Mouse (Mus musculus) left cerebral cortex, adult 9 months (tissue): ENCODE results near the gene Col26a1.

Source experiments
- DNase-seq, 2 experiments: peaks; one replicate each; pipeline ENCODE4 v3.0.0; 2022; ENCODE audit warnings: low spot score in 2 of 2

The Col26a1 gene

DNA sequence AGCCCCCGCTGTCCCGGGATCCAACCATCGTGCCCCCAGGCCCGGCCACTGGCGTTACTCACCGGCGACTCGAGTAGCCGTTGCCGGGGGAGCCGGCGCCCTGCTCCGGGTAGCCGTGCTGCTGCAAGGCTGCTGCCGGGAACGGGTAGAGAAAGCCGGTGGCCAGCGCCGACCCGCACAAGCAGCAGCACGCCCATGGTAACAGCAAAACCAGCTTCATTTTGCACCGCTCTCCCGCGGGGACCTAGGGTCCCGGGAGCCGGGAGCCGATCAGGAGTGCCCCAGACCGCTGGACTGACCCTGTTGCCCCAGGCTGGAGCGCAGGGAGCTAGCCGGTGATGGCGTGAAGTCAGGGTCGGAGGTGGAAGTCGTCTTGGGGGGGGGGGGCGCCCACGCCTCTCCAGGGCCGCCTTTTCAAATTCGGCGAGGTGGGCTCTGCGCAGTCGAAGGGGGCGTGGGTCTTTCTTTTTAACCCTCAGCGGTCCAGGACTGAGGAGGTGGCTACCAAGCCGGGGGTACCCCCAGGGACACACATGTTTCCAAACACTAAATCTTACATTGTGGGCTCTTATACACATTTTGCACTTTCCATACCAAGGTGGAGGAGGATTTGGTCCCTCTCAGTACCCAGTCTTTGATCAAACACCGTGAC is at the start of gene Col26a1:
Gene Col26a1 (minus strand): TSS at position 422 of the 652 bp plus-strand sequence.
- DNase-seq, result peak in 1 of 2 experiments; percentile 4

DNA sequence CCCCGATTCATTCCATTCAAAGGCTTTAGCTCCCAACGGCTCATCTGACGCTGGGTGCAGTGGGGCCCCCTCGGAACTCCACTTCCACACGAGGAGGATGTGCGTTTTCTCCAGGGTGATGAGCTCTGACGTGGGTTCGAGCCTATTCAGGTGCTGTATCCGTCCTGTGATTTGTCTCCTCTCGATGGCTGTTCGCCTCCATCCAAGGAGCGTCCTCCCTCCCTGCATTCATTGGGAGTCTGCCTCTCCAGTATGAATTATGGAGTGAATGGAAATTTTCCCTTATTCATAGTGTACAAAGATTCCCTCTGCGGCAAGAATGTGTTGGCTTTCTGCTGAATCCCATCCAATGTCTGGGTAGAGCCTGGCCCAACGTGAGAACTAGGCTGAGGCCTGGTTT is 48.9 kb upstream of the Col26a1 start:
- peak in 1 of 2 experiments; percentile 17 for DNase-seq

DNA sequence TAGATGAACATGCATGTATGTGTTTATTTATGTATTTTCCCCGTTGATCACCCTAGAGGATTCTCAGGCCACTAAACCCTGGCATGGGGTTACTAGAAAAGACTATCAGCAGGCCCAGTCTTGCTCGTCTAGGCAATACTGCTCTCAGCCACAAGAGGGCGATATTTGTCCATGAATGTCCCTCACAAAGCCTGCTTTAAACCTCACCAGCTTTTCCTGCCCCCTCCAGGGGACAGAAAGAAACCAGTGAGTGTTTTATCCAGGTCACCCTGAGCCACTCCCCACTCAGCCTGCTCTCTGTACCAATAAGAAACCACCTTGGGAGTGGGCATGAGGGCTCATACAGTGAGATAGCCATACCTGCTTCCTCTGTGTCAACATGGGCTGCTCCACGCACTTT is 46.1 kb upstream of the Col26a1 start:
- peak in 1 of 2 experiments; percentile 89 for DNase-seq

DNA sequence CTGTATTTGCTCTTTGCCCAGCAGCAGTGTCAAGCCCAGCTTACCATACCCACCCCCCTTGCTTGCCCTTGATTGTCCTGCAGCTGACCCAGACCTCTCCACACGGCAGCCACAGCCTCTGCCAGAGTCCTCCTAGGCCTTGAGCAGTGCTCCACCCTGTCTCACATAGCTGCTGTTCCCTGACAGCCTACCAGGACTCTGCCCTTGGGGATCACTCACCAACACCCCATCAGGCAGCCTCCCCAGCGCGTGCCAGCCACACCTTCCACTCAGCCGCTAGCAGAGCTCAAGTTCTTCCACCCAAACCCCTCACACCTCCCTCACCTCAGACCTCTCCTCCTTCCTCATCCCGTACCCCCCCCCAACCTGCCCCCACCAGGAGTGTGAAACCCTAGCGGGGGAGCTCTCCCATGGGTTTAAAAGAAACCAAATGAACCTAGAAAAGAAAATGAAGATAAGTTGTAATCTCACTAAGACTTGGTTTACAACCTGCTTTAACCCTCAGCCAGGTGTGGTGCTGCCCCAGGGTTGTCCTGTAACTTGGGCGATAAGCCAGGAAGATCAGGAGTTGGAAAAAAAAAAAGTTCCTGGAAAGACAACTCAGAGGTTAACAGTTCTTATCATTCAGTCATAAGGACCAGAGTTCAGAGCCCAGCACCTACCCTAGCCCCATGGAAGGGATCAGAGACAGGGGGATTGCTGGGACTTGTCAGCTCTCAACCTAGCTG is 40.9 kb upstream of the Col26a1 start:
- no peak for DNase-seq

DNA sequence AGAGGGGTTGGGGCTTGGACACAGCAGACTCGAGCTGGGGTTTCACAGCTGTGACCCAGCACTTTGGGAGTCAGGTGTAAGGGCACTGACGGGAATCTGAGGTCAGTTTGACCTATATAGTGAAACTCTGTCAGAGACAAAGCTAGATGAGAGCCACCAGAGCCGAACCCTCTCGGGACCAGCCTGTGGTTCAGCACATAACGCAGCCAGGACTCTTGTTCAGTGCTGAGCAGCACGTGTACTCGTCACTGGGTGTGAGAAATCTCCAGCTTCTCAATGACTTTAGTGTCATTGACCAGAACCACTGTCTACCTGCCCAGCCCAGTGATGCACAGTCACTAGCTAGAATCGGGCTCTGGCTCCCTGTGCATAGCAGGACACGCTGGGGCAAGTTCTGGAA is 39.8 kb upstream of the Col26a1 start:
- no peak for DNase-seq

DNA sequence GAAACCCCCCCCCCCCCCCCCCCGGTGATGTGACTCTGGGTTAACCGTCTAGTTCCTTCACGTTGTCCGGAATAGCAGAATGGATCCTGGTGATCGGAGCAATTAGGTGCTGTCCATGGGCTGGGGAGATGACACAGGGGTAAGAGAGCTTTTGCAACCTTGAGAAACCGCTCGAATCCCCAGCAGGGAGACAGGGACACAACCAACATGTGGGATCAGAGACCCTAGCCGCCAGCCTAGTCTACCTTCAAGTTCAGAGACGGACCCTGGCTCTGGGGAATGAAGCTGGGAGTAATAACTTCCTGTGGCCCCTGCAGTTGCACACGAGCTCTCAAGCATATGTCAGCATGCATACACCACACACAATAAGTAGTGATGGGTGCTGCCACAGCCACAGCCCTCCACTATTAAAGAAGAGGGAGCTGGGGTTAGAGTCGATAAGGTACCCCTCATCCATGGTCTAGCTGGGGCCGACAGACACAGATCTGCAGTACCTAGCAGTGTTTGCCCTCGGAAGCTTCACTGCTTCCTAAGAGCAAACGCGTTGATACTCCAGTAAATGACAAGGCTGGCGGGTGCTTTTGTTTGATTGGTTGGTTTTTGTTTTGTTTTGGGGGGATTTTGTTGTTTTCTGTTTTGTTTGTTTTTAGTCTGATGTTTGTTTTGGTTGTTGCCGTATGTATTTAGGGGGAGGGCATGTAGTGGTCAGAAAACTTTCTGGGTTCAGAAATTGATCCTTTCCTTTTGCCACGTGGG is 36.7 kb upstream of the Col26a1 start:
- no peak for DNase-seq

DNA sequence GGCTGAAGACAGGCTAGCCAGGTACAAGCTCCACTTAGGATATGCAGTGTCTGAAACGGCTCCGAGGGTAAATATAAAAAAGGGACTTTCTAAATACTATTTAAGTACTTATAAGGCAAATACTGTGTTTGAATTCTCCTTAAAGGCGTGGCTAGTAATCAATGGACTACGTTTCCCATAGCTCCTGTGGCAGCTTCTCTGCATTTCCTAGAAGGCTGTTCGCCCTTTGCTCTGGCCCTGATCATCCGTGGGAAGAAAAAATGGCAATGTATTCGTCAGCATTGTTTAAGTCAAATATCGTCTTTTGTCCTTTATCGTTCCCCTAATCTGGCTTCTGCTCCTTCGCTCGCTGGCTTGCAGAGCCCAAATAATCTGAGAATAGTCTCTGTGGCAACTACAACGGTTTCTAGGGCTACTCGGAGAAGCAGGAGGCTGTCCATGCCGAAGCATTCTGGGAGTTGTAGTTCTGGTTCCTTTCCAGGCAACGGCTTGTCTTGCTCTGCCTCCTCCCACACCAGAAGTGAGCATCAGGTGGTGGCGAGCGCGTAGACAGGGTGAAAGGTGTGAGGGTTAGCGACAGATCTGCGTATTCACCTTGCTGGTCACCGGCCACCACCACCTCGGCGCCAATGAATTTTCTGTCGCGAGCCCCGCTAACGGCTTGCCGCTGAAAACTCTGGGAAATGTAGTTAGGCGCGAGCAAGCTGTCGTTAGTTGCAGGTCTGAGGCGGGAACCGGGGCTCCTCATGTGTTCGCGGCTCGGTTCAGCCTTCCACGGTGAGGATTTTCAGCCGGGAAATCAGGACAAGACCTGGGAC is 35.9 kb upstream of the Col26a1 start:
- DNase-seq, result peak; percentile 65 to 83

DNA sequence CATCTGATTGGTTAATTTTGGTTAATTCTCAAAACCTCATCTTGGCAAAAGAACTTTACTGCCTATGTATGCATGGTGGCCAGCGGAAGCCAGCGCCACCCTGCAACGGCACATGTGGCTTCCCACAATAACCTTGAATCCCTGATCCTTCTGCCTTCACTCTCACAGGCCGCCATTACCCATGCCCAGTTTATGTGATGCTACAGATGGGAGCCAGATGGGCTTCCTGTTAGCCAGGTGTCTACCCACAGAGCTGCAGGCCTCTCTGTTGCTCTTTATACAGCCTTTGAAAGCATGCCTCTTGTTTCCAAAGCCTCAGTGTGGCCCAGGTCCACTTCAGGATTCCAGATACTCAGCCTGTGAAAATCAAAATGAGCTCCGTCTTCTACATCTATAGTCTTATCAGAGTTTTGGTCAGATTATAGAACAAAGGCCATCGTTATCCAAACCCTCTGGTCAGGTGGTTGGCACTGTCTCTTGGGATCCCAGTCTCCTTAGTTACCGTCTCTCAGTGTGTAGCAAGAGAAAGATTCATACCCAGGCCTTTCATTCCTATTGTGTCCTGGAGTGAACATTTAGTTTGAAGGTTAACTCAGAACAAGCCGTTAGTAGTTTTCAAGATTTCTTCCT is 34.7 kb upstream of the Col26a1 start:
- DNase-seq, result no peak

DNA sequence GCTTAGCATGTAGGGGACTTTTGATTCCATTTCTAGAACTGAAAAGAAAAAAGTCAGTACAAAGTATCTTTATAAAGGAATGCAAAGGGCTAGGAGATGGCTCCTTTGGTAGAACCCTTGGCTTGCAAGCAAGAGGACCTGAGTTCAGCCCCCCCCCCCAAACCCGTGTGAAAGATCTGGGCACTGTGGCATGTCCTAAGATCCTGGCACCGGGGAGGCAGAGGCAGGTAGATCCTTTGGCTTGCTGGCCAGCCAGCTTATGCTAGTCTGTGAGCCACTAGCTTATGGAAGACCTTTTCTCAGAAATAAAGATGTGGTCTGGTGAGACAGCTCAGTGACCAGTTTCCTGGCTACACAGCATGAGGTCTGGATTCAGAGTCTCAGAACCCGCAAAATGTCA is 31.2 kb upstream of the Col26a1 start:
- DNase-seq, result no peak

DNA sequence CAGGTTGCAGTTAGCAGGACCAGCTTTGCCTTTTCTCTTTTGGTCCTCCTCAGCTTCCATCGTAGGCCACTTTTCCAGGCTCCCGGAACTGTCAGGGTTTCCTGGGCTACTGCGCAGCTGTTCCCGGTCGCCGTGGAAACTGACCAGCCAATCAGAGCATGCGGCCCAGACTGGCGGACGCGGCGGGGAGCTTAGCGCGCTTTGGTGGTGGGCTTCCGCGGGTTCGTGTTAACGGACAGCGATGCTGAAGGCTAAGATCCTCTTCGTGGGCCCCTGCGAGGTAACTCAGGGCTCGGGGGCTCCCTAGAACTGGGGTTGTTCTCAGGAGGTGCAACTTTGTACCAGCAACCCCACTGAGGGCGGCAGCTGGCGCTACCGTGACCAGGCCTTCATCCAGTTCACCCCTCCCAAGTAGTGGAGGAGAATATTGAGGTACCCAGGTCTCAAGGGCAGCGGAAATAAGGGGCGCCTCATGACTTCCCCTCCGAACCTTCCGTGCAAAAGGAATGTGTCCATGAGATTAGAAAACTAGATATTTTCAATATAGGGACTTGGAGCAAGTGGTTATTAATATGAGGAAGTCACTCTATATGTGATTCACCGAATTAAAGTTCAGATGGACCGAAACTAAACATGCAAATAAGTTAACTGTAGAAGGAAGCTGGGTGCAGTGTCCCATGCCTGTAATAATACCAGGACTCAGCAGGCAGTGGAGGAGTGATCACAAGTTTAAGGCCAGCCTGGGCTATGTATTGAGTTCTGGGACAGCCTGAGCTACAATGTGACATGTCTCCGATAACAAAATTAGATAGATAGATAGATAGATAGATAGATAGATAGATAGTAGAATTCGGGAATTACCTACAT is 25.2 kb upstream of the Col26a1 start, which contains the start of gene Ift22:
Gene Ift22 (plus strand): TSS at position 160 of the 867 bp plus-strand sequence.
- peak; percentile 83 to 95 for DNase-seq

DNA sequence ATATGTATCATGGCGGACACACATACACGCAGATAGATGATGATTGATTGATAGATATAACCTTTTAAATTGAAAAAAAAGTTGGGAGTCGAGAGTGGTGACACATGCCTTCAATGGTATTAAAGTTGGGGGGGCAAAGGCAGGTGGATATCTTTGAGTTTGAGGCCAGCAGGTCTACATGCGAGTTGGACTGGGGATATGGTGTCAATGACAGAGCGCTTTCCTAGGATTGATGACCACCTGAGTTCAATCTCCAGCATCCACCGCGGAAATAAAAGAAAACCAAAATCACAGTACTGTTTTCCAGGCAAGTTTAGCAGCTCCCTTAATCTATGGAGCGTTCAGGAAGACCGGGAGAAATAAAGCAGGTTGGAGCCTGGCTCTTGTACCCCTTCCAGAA is 24.6 kb upstream of the Col26a1 start:
- no peak for DNase-seq

DNA sequence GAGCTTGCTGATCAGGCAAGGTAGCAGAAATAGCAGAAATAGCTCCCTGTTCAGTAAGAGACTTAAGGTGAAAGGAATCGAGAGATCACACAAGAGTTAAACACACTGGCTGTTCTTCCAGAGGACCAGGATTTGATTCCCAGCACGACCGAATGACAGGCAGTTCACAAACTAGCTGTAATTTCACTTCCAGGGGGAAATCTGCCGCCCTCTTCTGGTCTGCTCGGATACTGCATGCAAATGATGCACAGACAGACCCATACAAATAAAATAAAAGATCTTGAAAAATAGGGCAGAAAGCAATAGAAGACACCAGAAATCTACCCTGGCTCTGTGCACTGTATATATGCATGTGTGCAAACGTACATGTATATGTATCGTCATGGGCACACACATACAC is 22.6 kb upstream of the Col26a1 start:
- no peak for DNase-seq

DNA sequence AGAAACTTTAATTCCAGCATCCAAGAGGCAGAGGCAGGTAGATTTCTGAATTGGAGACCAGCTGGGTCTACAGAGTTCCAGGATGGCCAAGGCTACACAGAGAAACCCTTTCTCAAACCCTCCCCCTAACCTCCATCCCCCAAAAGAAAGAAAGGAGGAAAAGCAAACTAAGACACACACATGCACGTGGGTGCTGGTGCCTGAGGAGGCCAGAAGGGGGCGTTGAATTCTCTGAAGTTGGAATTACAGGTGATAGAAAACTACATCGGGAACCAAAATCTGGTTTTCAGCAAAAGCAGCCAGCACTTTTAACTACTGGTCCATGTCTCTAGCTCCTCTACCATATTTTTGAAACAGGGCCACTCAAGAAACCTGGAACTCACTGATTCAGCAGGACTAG is 21.6 kb upstream of the Col26a1 start:
- no peak for DNase-seq

DNA sequence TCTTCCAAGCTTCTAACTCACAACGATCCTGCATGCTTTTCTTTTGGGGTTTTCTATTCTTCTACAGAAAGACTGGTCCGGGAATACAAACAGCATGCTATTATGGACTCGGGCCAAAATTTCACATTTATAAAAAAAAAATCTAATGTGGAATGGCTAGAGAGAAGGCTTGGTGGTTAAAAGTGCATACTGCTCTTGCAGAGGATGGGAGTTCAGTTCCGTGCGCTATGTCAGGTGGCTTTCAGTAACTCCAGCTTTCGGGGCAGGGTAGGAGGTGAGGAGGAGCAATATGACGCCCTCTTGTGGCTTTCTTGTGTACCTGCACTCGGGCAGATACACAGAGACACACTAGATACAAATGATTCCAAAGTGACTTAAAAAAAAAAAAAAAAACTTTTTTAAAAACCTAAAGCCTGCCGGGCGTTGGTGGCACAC is 12.5 kb upstream of the Col26a1 start:
- DNase-seq, result no peak

DNA sequence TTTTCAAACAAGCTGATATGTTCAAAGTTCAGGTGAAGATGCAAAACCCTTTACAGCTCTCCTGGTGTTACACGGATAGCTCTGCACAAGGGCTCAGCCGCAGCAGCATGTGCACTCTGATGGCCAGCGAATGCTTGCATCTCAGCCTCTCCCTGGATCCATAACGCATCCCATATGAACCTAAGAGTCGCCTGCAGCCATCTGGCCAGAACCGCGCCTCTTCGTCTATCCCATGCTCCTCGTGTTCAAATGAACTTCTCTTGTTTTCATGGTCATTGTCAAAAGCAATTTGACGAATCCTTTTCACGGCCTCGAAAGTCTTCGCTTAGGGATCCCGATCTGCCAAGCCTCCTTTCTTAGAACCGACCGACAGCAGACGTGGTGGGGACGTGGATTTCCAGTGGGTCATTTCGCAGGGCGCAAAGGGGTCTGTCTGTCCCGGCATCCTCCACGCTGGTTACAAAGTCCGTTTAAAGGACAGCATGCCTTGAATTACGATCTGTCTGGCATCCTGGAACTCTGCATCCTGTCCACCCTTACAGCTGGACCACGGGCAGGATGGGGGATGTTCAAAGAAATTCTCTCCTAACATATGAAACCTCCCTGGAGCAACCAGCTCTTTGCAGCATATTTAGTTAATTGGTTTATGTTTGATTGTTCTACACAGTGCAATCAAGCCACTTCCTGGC is 12.0 kb upstream of the Col26a1 start:
- no peak for DNase-seq

DNA sequence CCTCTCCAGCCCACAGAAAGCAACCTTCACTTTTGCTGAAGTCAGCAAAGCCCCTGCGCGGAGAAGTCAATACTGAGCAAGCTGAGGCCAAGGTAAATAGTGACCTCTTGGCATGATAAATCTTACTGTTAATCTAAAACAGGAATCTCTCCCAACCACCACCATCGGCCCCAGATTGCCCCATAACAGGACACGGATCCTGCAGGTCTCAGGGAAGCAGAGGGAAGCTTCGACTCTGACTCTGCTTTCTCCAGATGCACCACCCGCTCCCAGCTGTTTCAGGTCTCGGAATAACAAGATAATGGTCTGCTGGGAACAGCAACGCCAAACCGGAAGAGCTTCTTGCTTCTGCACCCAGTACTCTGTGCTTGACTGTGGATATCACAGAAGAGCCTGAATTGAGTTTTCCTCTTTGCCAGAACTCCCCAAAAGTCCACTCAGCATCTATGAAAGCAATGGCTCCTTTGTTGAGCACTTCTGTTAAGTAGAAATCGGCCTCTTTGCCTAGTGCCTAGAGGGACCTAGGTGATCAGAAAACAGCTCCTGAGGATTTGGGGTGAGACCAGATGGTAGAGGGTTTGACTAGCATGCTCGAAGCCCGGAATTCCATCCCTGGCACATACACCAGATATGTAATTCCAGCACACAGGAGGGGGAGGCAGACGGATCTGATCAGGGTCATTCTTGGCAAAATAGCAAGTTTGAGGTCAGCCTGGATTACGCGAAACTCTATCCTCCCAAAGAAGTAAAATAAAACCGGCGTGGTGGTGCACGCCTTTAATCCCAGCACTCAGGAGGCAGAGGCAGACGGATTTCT is 5.7 kb upstream of the Col26a1 start:
- no peak for DNase-seq

DNA sequence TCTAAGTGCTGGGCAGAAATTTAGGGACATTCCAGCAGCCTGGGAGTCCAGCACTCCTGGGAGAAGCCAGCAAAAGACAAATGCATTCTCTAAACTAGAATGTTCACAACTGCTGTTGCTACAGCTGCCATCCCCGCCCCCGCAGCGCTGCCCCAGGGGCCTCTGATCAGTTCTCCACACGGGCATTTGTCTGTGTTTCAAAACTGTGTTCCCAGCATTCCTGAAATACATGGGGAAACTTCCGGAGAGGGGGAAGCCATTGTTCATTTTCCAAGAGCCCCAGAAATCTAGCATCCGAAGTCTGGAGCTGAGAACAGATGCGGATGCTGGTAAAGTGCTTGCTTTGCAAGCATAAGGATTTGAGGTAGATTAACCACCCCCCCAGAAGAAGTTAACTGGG is 3.9 kb upstream of the Col26a1 start:
- DNase-seq, result no peak

DNA sequence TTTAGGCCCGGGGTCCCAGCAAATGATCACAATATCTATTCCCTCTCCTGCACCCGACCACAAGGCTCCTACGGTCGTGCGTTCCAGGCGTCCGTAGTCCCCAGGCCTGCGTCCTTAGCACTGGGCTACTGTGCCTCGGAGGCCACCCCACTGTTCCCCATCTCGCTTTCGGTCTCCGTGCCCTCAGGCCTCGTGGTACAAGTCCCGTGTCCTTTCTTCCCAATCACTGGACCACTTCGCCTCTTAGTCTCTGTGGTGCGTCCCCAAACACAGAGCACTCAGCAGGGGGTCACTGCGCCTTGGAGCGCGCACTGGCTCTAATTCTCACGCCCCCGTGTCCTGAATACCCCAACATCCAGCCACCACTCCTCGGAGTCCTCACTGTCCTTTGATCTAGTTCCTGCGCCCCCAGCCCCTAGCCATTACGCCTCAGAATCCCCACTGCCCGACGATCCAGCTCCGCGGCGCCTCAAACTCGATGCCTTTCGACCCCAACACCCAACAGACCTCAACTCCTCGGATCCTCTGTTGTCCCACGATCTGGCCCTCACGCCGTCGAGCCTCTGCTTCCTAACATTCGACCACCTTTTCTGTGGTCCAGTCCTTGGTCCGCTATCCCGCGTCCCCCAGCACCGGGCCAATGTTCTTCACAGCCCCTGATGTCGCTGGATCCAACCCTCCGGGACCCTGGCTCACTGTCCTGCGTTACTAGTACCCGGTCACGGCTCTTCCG is 788 bp downstream of the Col26a1 start:
- peak in 1 of 2 experiments; percentile 8 for DNase-seq
